Mouse (Mus musculus) embryonic facial prominence, embryonic 12.5 days (tissue): ENCODE data around the gene Rdm1. TPM values are rescaled to one million over a fixed set of nuclear protein-coding genes. Genes with fewer than 3 reads are reported as not detected.

Experiments used
- ATAC-seq: fragments of 200-750 bp; cut with Nextera tagmentation; 2 replicates; pipeline ENCODE4 v1.8.0; 2017; ENCODE audit not compliant: insufficient number of reproducible peaks, insufficient read depth, low FRiP score, low TSS enrichment
- H3K27ac ChIP-seq: fragments of 300-500 bp; sonication (generic); 2 replicates; pipeline ENCODE4 v1.5.1; 2016; ENCODE audit warnings: mild to moderate bottlenecking
- H3K27me3 ChIP-seq: fragments of 300-500 bp; sonication (generic); 2 replicates; pipeline ENCODE4 v1.6.1; 2016; ENCODE audit warnings: mild to moderate bottlenecking, moderate library complexity
- H3K36me3 ChIP-seq: fragments of 300-500 bp; sonication (generic); 2 replicates; pipeline ENCODE4 v1.6.1; 2016; ENCODE audit warnings: mild to moderate bottlenecking
- H3K4me1 ChIP-seq: fragments of 300-500 bp; sonication (generic); 2 replicates; pipeline ENCODE4 v1.6.1; 2016
- H3K4me2 ChIP-seq: fragments of 300-500 bp; sonication (generic); replicated peaks from 2 replicates; pipeline ENCODE4 v1.6.1; 2016; ENCODE audit warnings: mild to moderate bottlenecking, moderate library complexity
- H3K4me3 ChIP-seq: fragments of 300-500 bp; sonication (generic); 2 replicates; pipeline ENCODE4 v1.5.1; 2016; ENCODE audit warnings: mild to moderate bottlenecking
- H3K9ac ChIP-seq: fragments of 300-500 bp; sonication (generic); 2 replicates; pipeline ENCODE4 v1.6.1; 2016; ENCODE audit warnings: mild to moderate bottlenecking, moderate library complexity
- H3K9me3 ChIP-seq: fragments of 300-500 bp; sonication (generic); 2 replicates; pipeline ENCODE4 v1.6.1; 2016; ENCODE audit warnings: mild to moderate bottlenecking, moderate library complexity
- WGBS: fragments of 180-500 bp; shearing (Covaris S2); methylation state at CpG from one replicate; pipeline ENCODE4 v1.1.7; 2016; 5-methylcytosine and 5-hydroxymethylcytosine counted together
- polyA plus RNA-seq: library from polyadenylated mRNA; unstranded; fragments of >200 nt; fragmentation: Nextera tagmentation; extraction: Ambion mirVana; gene quantifications from 2 replicates; pipeline ENCODE4 v1.2.1, GENCODE M21; 2016

The Rdm1 gene
- polyA plus RNA-seq, 1 experiment from 2014 or later, result 44.1 TPM

DNA sequence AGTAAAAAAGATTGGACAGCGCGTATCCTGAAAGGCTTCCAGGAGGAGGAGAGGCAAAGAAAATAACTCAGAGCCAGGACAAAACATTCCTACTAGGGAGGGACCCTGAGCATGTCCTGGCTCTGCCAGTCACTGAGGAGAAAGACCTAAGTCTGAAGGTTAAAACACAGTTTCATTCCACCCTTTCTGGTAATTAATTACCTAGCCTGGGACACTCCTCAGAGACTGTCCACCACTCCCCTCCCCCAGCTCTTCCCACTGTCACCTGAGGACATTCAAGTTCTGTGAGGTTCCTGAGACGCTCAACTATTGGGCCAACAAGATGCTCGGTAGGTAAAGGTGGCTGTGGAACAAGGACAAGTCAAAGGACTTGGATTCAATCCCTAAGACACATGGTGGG, 48.4 kb downstream of the Rdm1 start:
- H3K9me3 ChIP-seq, result no peaks in the 10 kb centered on the region
- H3K36me3 ChIP-seq, result no peaks in the 10 kb centered on the region
- no peak overlapping the region for H3K4me2 ChIP-seq
- no peaks in the 10 kb centered on the region for H3K27me3 ChIP-seq
- no peak overlapping the region for H3K9ac ChIP-seq
- whole genome bisulfite sequencing, result 89% methylated on average over 4 of the region's 4 CpGs
- no peak overlapping the region for H3K27ac ChIP-seq
- H3K4me1 ChIP-seq, result peaks cover 10% of the 10 kb centered on the region; the same call in 1 of the 2 replicates
- H3K4me3 ChIP-seq, result no peak overlapping the region
- ATAC-seq, result no peak

DNA sequence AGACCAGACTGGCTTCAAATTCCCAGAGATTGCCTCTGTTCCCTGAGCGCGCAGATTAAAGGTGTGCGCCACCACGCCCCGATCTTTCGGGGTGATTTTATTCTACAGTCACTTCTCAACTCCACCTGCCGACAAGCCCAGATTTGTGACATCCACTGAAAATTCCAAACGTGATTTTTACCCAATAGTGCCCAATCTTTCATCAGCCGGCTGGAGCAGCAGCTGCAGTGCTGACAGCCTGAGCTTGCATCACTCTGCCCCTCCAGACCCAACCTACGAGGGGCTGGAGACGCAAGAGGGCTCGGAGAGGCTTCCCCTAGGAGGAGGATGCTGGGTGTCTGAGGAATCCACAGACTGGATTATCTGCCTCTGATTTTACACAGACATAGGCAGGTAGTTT, 50.7 kb downstream of the Rdm1 start:
- no peak overlapping the region for H3K9ac ChIP-seq
- WGBS, result 81% methylated on average over 12 of the region's 12 CpGs
- ATAC-seq, result no peak
- no peak overlapping the region for H3K27ac ChIP-seq
- H3K4me3 ChIP-seq, result no peak overlapping the region
- H3K36me3 ChIP-seq, result no peaks in the 10 kb centered on the region
- H3K4me2 ChIP-seq, result no peak overlapping the region
- no peaks in the 10 kb centered on the region for H3K27me3 ChIP-seq
- peaks cover 17% of the 10 kb centered on the region; the same call in 1 of the 2 replicates for H3K4me1 ChIP-seq
- no peaks in the 10 kb centered on the region for H3K9me3 ChIP-seq

DNA sequence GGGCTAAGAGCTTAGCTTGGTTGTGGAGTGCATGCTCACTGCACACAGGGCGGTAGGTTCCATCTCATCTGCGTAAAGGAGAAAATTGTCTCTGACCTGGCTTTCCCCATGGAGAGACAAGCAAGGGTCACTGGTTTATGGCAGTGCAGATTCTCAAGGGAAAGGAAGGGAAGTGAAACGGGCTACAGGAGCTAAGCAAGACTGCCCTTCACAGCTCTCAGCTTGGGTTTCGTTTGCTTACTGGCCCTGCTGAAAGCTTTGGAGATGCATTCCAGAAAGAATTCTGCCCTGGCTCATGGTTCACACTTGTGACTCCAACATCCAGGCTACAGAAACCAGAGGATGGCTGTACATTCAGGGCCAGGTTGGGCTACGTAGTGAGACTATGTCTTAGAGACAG, 51.8 kb downstream of the Rdm1 start:
- no peak for ATAC-seq
- H3K27me3 ChIP-seq, result no peaks in the 10 kb centered on the region
- H3K9me3 ChIP-seq, result no peaks in the 10 kb centered on the region
- H3K4me2 ChIP-seq, result no peak overlapping the region
- 59% methylated on average over 5 of the region's 5 CpGs for WGBS
- H3K4me1 ChIP-seq, result peaks cover 10% of the 10 kb centered on the region; the same call in 1 of the 2 replicates
- no peak overlapping the region for H3K4me3 ChIP-seq
- H3K9ac ChIP-seq, result no peak overlapping the region
- no peak overlapping the region for H3K27ac ChIP-seq
- no peaks in the 10 kb centered on the region for H3K36me3 ChIP-seq

DNA sequence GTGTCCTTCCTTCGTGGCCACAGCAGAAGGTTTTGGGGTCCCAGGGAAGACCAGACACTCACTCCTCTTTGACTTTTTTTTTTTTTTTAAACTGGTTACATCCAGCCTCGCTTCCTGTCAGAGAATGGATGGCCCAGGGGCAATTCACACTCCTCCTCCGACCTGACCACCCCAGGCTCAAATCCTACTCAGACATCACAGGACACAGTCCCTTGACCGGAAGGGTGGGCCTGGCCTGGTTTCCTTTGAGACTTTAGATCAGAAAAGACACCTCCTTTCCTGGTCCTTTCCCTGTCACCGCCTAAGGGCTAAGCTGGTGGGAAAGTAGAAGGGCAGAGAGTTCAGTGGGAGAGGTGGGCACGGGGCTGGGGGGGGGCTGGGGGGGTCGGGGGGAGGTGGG, 52.9 kb downstream of the Rdm1 start:
- H3K36me3 ChIP-seq, result no peaks in the 10 kb centered on the region
- H3K4me2 ChIP-seq, result no peak overlapping the region
- H3K9me3 ChIP-seq, result no peaks in the 10 kb centered on the region
- no peaks in the 10 kb centered on the region for H3K27me3 ChIP-seq
- no peak overlapping the region for H3K27ac ChIP-seq
- H3K4me3 ChIP-seq, result no peak overlapping the region
- WGBS, result 37% methylated on average over 5 of the region's 7 CpGs
- no peak overlapping the region for H3K9ac ChIP-seq
- ATAC-seq, result no peak
- peaks cover 10% of the 10 kb centered on the region; the same call in 1 of the 2 replicates for H3K4me1 ChIP-seq

DNA sequence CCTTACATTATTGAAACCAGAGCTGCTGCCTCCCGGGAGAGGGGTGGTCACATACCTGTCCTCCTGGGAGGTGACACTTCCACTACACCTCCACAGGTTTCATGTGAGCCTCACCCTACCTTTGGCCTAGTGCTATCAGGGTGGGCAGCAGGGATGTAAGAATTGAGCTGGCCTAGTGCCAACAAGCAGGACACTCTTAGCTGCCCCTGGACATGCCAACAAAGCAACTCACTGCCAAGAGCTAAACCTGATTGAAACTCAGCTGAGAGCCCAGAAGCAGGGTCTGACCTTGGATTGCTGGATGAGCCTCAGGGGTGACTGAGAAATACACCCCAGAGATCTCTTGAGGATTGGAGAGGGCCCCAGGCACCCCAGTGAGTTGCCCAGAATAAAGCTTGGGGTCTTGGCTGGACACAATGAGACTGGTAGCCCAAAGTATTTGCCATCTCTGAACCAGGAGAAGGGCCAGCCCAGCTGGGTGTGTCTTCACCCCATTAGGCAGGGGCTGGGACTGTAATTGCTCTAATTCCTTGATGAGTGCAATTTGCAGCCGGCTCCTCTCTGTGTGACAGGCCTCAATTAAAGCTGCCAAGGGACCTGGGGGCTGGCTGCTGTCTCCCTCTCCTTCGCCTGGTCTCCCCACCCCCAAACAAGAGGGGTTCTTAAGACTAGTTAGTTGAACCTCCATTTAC, 53.8 kb downstream of the Rdm1 start:
- Histone ChIP-seq H3K9me3 (no peaks in the 10 kb centered on the region), H3K36me3 (no peaks in the 10 kb centered on the region), H3K27ac (no peak overlapping the region), H3K9ac (no peak overlapping the region), H3K27me3 (no peaks in the 10 kb centered on the region), H3K4me1 (peaks cover 10% of the 10 kb centered on the region; the same call in 1 of the 2 replicates), H3K4me3 (no peak overlapping the region), H3K4me2 (no peak overlapping the region)
- WGBS, result 24% methylated on average over 3 of the region's 3 CpGs
- ATAC-seq, result no peak

DNA sequence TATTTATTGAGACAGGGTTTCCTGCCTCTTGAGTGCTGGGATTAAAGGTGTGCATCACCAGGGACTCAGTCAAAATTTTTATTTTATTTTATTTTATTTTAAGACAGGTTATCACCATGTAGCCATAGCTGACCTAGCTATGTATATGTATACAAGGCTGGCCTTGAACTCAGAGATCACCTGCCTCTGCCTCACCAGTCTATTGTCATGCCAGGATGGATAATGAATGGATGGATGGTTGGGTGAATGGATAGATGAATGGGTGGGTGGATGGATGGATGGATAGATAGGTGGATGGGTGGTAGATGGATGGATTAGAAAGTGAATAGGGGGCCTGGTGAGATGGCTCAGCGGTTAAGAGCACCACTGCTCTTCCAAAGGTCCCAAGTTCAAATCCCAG, 55.0 kb downstream of the Rdm1 start:
- 88% methylated on average over 1 of the region's 1 CpGs for WGBS
- ATAC-seq, result no peak
- H3K4me3 ChIP-seq, result no peak overlapping the region
- H3K9me3 ChIP-seq, result no peaks in the 10 kb centered on the region
- no peak overlapping the region for H3K4me2 ChIP-seq
- no peaks in the 10 kb centered on the region for H3K27me3 ChIP-seq
- no peaks in the 10 kb centered on the region for H3K36me3 ChIP-seq
- peaks cover 10% of the 10 kb centered on the region; the same call in 1 of the 2 replicates for H3K4me1 ChIP-seq
- no peak overlapping the region for H3K27ac ChIP-seq
- H3K9ac ChIP-seq, result no peak overlapping the region

DNA sequence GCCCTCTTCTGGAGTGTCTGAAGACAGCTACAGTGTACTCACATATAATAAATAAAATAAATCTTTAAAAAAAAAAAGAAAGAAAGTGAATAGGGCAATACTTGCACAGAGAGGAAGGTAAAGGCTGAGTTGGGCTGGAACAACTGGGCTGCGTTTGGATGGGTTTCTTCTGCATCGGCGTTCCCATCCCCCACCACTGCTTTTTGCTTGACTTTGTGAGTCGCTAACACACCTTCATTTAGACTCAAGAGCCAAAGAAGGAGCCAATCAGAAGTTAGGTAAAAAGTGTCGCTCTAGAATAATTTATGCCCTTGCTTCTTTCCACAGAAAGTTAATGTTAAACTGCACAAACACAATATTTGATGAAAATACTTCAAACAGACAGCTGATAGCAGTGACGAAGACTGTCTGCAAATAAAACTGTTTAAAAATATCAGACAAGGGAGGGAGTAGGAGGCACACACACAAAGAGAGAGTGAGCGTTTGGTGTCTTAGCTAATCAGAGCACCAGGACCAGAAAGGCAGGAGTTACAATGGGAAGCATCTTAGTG, 55.5 kb downstream of the Rdm1 start:
- WGBS, result 80% methylated on average over 7 of the region's 7 CpGs
- Histone ChIP-seq H3K9ac (no peak overlapping the region), H3K9me3 (no peaks in the 10 kb centered on the region), H3K4me1 (peaks cover 12% of the 10 kb centered on the region; the same call in 1 of the 2 replicates), H3K27me3 (no peaks in the 10 kb centered on the region), H3K27ac (no peak overlapping the region), H3K36me3 (no peaks in the 10 kb centered on the region), H3K4me2 (no peak overlapping the region), H3K4me3 (no peak overlapping the region)
- ATAC-seq, result no peak

Other genes starting within 250 kb of the Rdm1 start
- gene Aarsd1, start 209.6 kb upstream of the Rdm1 start, polyA plus RNA-seq, result 86.3 and 86.5 TPM in 2 replicates
- gene Gm27029, start 202.4 kb upstream of the Rdm1 start, polyA plus RNA-seq, result 9.6 and 9.9 TPM in 2 replicates
- gene Rundc1, start 202.1 kb upstream of the Rdm1 start, polyA plus RNA-seq, result 22.5 and 23.0 TPM in 2 replicates
- 7.4 and 9.1 TPM in 2 replicates for gene Ptges3l, start 201.9 kb upstream of the Rdm1 start, polyA plus RNA-seq
- 361 and 382 TPM in 2 replicates for gene Rpl27, start 184.9 kb upstream of the Rdm1 start, polyA plus RNA-seq
- gene Ifi35, start 178.8 kb upstream of the Rdm1 start, polyA plus RNA-seq, result 5.9 and 6.1 TPM in 2 replicates
- gene Rnd2, start 162.2 kb upstream of the Rdm1 start, polyA plus RNA-seq, result 15.2 and 17.2 TPM in 2 replicates
- 32.2 and 35.4 TPM in 2 replicates for gene Vat1, start 161.0 kb upstream of the Rdm1 start, polyA plus RNA-seq
- 16.6 and 19.3 TPM in 2 replicates for gene Brca1, start 75.2 kb upstream of the Rdm1 start, polyA plus RNA-seq
- 80.8 and 85.0 TPM in 2 replicates for gene Nbr1, start 75.0 kb upstream of the Rdm1 start, polyA plus RNA-seq
- 2.4 and 2.9 TPM in 2 replicates for gene Tmem106a, start 45.0 kb upstream of the Rdm1 start, polyA plus RNA-seq
- gene Gm11634, start 27.9 kb upstream of the Rdm1 start, polyA plus RNA-seq, result not detected in 2 replicates
- 3.9 and 5.2 TPM in 2 replicates for gene Arl4d, start 38.3 kb downstream of the Rdm1 start, polyA plus RNA-seq
- gene Dhx8, start 105.7 kb downstream of the Rdm1 start, polyA plus RNA-seq, result 48.1 and 50.4 TPM in 2 replicates
- 17.0 and 25.2 TPM in 2 replicates for gene Etv4, start 158.2 kb downstream of the Rdm1 start, polyA plus RNA-seq